Mouse (Mus musculus) small intestine, adult 2 months (tissue): Measurements from ENCODE around the gene Ahcyl2.

ENCODE experiments used
- CTCF ChIP-seq: fragments of 200-500 bp; IDR thresholded peaks from 2 replicates; pipeline ENCODE4 v1.5.1; 2012; ENCODE audit warnings: low read depth, mild to moderate bottlenecking, control low read depth, inconsistent platforms, low read length, moderate library complexity, mixed read lengths; ENCODE audit not compliant: insufficient replicate concordance, insufficient read length; ENCODE audit errors: extremely low read depth
- POLR2A ChIP-seq: fragments of 200-500 bp; IDR thresholded peaks from 2 replicates; pipeline ENCODE4 v1.6.1; 2012; ENCODE audit warnings: low read depth, mild to moderate bottlenecking, control low read depth, inconsistent platforms, low read length, moderate library complexity

DNA sequence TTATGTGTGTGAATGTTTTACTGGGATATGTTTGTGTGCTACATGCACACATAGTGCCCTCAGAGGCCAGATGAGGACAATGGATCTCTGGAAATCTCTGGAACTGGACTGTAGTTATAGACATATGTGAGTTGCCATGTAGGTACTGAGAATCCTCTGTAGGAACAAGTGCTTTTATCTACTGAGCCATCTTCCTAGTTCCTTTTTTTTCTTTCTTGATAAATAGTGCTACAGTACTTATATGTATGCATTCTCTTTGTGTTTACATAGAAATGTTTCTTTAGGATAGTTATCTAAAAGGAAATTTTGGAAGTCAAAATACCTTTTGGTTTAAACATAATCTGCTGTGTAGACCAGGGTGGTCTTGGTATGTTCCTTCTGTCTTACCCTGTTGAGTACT, 12.3 kb downstream of the Ahcyl2 start:
- no peak for TF ChIP-seq CTCF
- no peak for TF ChIP-seq POLR2A
